Mouse (Mus musculus): Measurements from ENCODE around the gene Sypl.

Gene Sypl

GRCm38 (mm10) chr12:32953596-32954215, at the start of gene Sypl:
TSS of gene Sypl (plus strand) at chr12:32953891.
- DNase-seq (ENCODE audit: low spot score in 2 of 2): peak; percentile 96 to 99

- DNase-seq (ENCODE audit: low spot score in 2 of 2): no peak
Measured at GRCm38 (mm10) chr12:32909686-32910085, 44.0 kb upstream of the Sypl start.

- DNase-seq (ENCODE audit: low spot score in 2 of 2): no peak
Measured at GRCm38 (mm10) chr12:32910092-32910491, 43.6 kb upstream of the Sypl start.

GRCm38 (mm10) chr12:32910560-32911194, 43.0 kb upstream of the Sypl start:
- no peak for DNase-seq (ENCODE audit: low spot score in 2 of 2)

- DNase-seq (ENCODE audit: low spot score in 2 of 2): no peak
Measured at GRCm38 (mm10) chr12:32911569-32911968, 42.1 kb upstream of the Sypl start.

- DNase-seq (ENCODE audit: low spot score in 2 of 2): no peak
Measured at GRCm38 (mm10) chr12:32912772-32913171, 40.9 kb upstream of the Sypl start.

- no peak for DNase-seq (ENCODE audit: low spot score in 2 of 2)
Measured at GRCm38 (mm10) chr12:32918683-32919082, 35.0 kb upstream of the Sypl start.

GRCm38 (mm10) chr12:32919091-32919490, 34.6 kb upstream of the Sypl start:
- no peak for DNase-seq (ENCODE audit: low spot score in 2 of 2)

GRCm38 (mm10) chr12:32919527-32919926, 34.2 kb upstream of the Sypl start:
- DNase-seq (ENCODE audit: low spot score in 2 of 2): no peak

- peak; percentile 49 to 80 for DNase-seq (ENCODE audit: low spot score in 2 of 2)
Measured at GRCm38 (mm10) chr12:32920185-32920788, 33.4 kb upstream of the Sypl start.

- DNase-seq (ENCODE audit: low spot score in 2 of 2): no peak
Measured at GRCm38 (mm10) chr12:32921071-32921470, 32.6 kb upstream of the Sypl start.

GRCm38 (mm10) chr12:32921532-32922131, 32.1 kb upstream of the Sypl start:
- no peak for DNase-seq (ENCODE audit: low spot score in 2 of 2)

GRCm38 (mm10) chr12:32924245-32924644, 29.4 kb upstream of the Sypl start:
- no peak for DNase-seq (ENCODE audit: low spot score in 2 of 2)

- no peak for DNase-seq (ENCODE audit: low spot score in 2 of 2)
Measured at GRCm38 (mm10) chr12:32926331-32927172, 27.1 kb upstream of the Sypl start.

- no peak for DNase-seq (ENCODE audit: low spot score in 2 of 2)
Measured at GRCm38 (mm10) chr12:32927231-32927835, 26.4 kb upstream of the Sypl start.

GRCm38 (mm10) chr12:32928180-32928579, 25.5 kb upstream of the Sypl start:
- peak in 1 of 2 experiments; percentile 49 for DNase-seq (ENCODE audit: low spot score in 2 of 2)

- DNase-seq (ENCODE audit: low spot score in 2 of 2): no peak
Measured at GRCm38 (mm10) chr12:32929831-32930513, 23.7 kb upstream of the Sypl start.

- DNase-seq (ENCODE audit: low spot score in 2 of 2): peak in 1 of 2 experiments; percentile 44
Measured at GRCm38 (mm10) chr12:32930566-32930965, 23.1 kb upstream of the Sypl start.

GRCm38 (mm10) chr12:32936246-32936946, 17.3 kb upstream of the Sypl start:
- DNase-seq (ENCODE audit: low spot score in 2 of 2): no peak

GRCm38 (mm10) chr12:32941141-32941540, 12.6 kb upstream of the Sypl start:
- no peak for DNase-seq (ENCODE audit: low spot score in 2 of 2)

All from urinary bladder, postnatal 4 days (tissue).